Mouse (Mus musculus) MEL-GATA-1-ER (cell line): Measurements from ENCODE around the gene Hdc.
"Not testable (repeated sequence)": the region's sequence is repeated elsewhere in the genome, so short reads cannot be mapped to it uniquely, and the experiment has no call there.

Source experiments
- DNase-seq: peaks from one replicate; pipeline ENCODE4 v3.0.0-alpha.2; 2012; ENCODE audit warnings: low read depth; ENCODE audit errors: extremely low read depth

Hdc gene

GRCm38 (mm10) chr2:126619249-126619704 is at the start of gene Hdc:
Gene Hdc (minus strand): TSS chr2:126619299.
- DNase-seq, result no peak

DNA sequence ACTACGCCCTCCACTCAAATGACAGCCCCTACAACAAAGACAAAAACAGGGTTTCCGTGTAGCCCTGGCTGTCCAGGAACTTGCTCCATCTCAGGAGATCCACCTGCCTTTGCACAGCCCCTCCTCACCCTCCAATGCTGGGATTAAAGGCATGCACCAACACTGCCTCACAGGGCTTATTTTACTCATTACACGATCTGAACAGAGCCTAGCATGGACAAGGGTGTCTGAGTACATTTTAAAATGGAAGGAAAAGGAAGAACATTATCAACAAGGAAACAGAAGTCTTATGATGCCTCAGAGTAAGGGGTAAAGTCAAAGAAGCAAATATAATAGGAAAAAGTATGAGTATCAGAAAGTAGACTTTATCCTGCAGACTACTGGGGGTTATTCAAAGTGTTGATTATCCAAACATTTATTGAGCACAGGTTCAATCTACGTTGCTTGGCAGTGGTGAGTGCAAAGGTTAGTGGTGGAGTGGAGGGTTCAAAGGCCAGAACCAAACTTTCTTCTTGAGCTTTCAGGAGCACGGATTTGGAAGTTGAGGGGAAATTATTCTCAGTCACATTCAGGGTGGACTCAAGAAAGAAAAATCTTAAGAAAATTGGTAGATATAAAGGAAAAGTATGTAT is 49.6 kb upstream of the Hdc start:
- DNase-seq, result no peak

- DNase-seq, result no peak
These were observed 46.9 kb upstream of the Hdc start for GRCm38 (mm10) chr2:126665984-126666383.

DNA sequence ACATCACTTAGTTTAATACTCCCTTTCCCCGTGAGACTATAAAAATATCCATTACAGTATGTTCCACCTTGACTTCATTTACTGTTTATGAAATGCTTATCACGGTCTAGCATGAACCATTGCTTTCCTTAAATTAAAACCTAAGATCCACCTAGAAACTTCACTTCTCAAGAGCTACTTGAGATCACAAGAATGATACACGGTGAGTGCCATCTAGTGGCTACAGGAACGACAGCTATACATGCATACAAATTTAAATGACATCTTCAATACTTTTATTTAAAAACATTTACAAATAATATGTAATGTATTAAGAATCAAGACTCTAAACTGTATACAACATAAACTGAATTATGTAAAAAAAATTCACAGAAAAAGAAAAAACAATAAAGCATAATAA is 44.4 kb upstream of the Hdc start:
- peak; percentile 65 for DNase-seq

GRCm38 (mm10) chr2:126652929-126653328 is 33.8 kb upstream of the Hdc start:
- DNase-seq, result no peak

- DNase-seq, result no peak
These were observed 28.7 kb upstream of the Hdc start for GRCm38 (mm10) chr2:126647762-126648161.

- no peak for DNase-seq
These were observed 27.4 kb upstream of the Hdc start for GRCm38 (mm10) chr2:126646461-126646860.

DNA sequence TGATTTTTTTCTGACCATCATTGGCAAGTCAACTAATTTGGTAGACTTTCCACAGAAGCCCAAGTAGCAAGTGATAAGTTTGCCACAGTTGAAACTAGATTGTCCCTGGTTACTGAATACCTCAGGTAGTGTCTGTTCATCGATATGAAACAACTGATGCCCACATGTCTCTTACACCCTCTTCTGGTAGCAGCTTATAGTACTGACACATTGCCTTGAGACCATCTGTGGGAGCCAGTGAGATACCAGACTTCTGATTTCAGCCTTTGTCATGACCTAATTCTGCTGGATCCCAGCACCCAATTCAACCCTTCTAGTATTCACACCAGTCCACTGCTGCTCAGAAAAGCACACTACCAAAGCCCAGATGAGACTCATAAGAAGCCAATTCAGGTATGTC is 25.7 kb upstream of the Hdc start:
- no peak for DNase-seq

DNA sequence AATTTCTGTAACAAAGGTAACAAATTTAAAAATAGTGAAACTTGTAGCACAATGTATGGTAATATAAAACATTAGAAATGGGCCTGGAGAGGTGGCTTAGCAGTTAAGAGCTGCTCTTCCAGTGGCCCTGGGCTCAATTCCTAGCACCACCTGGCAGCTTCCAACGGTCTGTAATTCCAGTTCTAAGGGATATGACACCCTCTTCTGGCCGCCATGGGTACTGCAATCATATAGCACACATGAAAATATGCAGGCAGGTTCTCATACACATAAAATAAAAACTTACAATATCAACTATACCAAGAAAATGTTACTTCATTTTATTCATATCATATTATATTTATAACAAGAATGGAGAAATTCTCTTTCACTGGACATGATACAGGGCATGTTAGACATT is 21.2 kb upstream of the Hdc start:
- no peak for DNase-seq

GRCm38 (mm10) chr2:126635939-126636823 is 17.1 kb upstream of the Hdc start:
- peak; percentile 95 for DNase-seq

- no peak for DNase-seq
These were observed 14.1 kb upstream of the Hdc start for GRCm38 (mm10) chr2:126633165-126633564.

DNA sequence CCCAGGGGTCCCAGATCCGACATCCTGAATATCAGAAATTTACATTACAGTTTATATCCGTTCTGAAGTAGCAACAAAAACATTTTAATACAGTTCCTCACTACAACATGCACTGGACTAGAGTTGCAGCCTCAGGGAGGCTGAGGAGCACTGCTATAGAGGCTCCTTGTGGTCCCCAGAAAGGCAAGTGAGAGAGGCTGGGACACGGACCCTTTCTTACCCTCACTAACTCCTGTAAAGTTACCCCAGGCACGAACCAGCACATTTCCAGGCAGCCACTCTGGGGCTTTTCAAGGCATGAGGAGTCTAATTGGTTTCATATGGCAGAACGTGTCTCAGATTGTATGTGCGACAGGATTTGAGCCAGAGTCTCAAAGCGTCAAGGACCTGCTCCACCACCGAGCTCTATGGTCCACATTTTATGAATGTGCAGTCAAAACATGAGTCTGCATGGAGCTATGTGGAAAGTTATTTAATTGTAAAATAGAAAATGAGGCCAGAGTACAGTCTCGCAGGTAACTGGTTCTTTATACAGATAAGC is 9.4 kb upstream of the Hdc start:
- no peak for DNase-seq

DNA sequence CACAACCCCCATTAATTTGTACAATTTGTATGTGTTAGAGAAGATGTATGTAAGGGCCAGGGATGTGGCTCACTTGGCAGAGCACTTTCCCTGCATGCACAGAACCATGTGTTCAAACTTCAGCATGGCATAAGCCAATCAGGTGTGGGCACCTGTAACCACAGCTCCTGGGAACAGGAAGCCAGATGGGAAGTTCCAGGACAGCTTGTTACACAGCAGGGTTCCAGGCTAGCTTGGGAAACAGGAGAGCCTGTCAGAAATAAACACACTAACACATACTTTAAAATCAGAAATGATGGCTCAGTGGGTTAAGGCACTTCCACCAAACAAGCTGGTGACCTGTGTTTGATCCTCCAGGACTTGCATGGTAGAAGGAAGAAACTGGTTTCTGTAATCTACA is 4.0 kb upstream of the Hdc start:
- no peak for DNase-seq

DNA sequence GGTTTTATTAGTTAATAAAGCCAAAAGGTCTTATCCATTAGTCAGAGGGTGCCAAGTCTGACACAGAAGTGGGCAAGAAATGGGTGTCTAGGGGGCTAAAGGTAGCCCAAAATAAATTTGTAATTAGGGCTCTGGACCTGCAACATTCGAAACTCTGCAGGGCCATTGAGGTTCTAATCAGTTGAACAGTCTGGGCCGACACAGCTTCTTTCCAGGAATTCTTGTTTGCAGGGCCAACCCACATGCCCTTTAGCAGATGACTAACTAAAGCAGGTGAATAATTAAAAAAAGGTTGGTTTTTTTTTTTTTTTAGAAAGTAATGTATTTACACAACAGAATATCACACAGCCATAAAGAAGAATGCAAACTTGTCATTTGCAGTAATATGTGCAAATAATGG is 3.4 kb upstream of the Hdc start:
- no peak for DNase-seq

DNA sequence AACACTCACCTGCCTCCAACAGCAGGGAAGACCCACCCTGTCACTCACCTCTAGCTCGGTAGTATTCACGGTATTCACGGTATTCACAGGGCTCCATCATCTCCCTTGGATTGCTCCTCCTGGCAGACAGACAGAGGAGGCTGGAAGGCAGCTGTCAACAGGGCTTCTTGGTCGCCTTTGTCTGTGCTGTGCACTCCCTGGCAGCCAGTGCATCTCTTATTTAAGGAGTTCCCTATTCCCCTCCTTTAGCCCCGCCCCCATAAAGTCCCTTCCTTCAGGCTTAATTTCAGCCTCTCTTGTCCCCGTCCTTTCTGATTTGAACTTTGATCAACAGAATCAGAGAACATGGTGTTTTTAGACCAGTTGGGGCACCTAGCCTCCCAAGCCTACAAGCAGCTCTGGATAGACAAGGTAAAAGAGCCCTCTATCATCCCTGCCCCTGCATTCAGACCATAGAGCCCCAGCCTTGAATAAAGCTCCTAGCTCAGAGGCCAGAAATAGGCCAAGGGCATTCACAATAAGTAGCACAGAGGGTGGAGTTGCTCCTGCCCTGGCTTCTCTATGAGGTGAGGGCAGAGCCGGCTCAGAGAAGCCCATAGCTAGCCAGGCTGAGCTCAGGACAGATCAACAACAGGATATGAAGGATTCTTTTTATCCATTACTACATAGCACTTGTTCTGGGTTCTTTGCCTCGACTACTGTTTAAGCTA is 474 bp downstream of the Hdc start:
- peak; percentile 63 for DNase-seq

DNA sequence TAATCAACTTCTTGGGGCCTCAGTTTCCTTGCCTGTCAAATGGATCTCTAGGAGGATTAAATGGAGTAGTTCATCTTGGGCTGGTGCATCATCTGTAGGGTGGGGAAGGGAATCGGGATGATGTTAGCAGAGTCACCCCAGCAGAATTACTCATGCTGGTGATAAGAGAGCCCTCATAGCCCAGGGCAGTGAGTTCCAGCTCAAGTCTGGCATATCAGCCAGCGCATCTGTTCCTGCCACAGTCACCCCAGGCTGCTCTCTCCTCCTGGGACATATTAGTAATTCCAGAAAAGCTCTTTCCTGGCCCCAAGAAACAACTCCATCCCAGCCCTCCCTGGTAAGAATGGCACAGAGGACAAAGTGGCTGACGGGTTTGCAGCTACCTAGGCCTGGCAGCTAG is 3.7 kb downstream of the Hdc start:
- DNase-seq, result no peak

- DNase-seq, result not testable (repeated sequence)
These were observed 9.5 kb downstream of the Hdc start for GRCm38 (mm10) chr2:126609600-126609999.

DNA sequence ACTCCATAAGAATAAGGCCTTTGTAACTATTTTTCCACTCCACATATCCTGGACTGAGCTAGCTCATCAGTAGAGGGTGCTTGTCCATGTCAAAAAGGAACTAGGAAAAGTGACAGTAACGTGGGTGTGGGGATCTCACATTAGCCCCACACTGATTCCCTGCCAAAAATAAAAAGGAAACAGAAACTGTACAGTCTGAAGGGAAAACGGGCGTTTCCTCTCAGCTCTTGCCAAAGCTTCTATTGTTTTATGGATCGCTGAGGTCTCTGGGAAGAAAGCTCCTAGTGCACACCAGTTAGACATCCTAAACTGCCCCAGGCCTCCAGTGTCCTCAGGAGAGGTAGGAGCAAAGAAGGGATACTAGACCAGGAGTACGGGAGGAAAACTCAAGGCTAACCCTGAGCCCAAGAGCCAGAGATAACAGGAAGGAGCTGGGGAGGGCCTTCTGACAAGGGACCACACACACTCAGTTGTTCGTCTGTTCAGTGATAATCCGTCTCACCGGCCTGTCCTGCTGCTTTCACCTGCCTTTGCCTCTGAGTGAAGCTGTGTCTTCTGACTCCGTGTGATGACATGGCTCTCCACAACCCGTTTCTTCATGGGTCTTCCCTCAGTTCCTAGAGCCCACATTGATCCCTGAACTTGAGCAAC is 11.4 kb downstream of the Hdc start:
- DNase-seq, result no peak

- no peak for DNase-seq
These were observed 12.4 kb downstream of the Hdc start for GRCm38 (mm10) chr2:126606688-126607062.

GRCm38 (mm10) chr2:126606061-126606687 is 12.9 kb downstream of the Hdc start:
- DNase-seq, result no peak
